Mouse (Mus musculus) midbrain, postnatal 0 days (tissue): ENCODE results near the gene Hmgn3. TPM values are rescaled to one million over a fixed set of nuclear protein-coding genes. Genes with fewer than 3 reads are reported as not detected.

Experiments
- ATAC-seq: fragments of 200-750 bp; cut with Nextera tagmentation; 2 replicates; pipeline ENCODE4 v1.8.0; 2017; ENCODE audit warnings: moderate number of reproducible peaks, mild to moderate bottlenecking, moderate TSS enrichment, moderate library complexity; ENCODE audit not compliant: low FRiP score
- DNase-seq: peaks from one replicate; pipeline ENCODE4 v3.0.0-alpha.2; 2015; ENCODE audit warnings: low spot score
- H3K27ac ChIP-seq: fragments of 300-500 bp; sonication (generic); 2 replicates; pipeline ENCODE4 v1.5.1; 2014; ENCODE audit warnings: low read depth, mild to moderate bottlenecking, low read length, mixed read lengths
- H3K27me3 ChIP-seq: fragments of 300-500 bp; sonication (generic); 2 replicates; pipeline ENCODE4 v1.6.1; 2014; ENCODE audit warnings: low read length, control low read depth, mixed read lengths; ENCODE audit not compliant: insufficient read depth
- H3K36me3 ChIP-seq: fragments of 300-500 bp; sonication (generic); 2 replicates; pipeline ENCODE4 v1.6.1; 2014; ENCODE audit warnings: low read length, control low read depth, mixed read lengths; ENCODE audit not compliant: insufficient read depth
- H3K4me1 ChIP-seq: fragments of 300-500 bp; sonication (generic); 2 replicates; pipeline ENCODE4 v1.6.1; 2014; ENCODE audit warnings: mild to moderate bottlenecking, control low read depth, antibody characterized with exemption, low read length, mixed read lengths; ENCODE audit not compliant: insufficient read depth
- H3K4me2 ChIP-seq: fragments of 300-500 bp; sonication (generic); 2 replicates; pipeline ENCODE4 v1.6.1; 2014; ENCODE audit warnings: low read depth, mild to moderate bottlenecking, low read length, mixed read lengths; ENCODE audit not compliant: poor library complexity, severe bottlenecking
- H3K4me3 ChIP-seq: fragments of 300-500 bp; sonication (generic); 2 replicates; pipeline ENCODE4 v1.5.1; 2014; ENCODE audit warnings: low read depth, mild to moderate bottlenecking, low read length, moderate library complexity
- H3K9ac ChIP-seq: fragments of 300-500 bp; sonication (generic); replicated peaks from 2 replicates; pipeline ENCODE4 v1.6.1; 2014; ENCODE audit warnings: mild to moderate bottlenecking, low read length, moderate library complexity, mixed read lengths; ENCODE audit not compliant: poor library complexity, severe bottlenecking
- H3K9me3 ChIP-seq: fragments of 300-500 bp; sonication (generic); 2 replicates; pipeline ENCODE4 v1.6.1; 2016; ENCODE audit warnings: low read length, control low read depth
- CTCF ChIP-seq: IDR thresholded peaks from 2 replicates; pipeline ENCODE4 v1.5.1; 2016; ENCODE audit warnings: antibody characterized with exemption, mild to moderate bottlenecking
- WGBS: fragments of 180-500 bp; shearing (Covaris S2); extraction: QIAGEN DNeasy Blood & Tissue Kit; methylation state at CpG from one replicate; pipeline ENCODE4 v1.1.7; 2014; 5-methylcytosine and 5-hydroxymethylcytosine counted together
- polyA plus RNA-seq: library from polyadenylated mRNA; unstranded; fragments of >200 nt; fragmentation: Nextera tagmentation; extraction: Ambion mirVana; gene quantifications from 2 replicates; pipeline ENCODE4 v1.2.1, GENCODE M21; 2015
- total RNA-seq: library from RNA; depleted of rRNA; stranded (reverse); fragments of >200 nt; gene quantifications from 2 replicates; pipeline ENCODE4 v1.2.3, GENCODE M21; 2014

Hmgn3 gene
- total and polyA plus RNA-seq, 2 experiments from 2014 or later, result 113 to 229 TPM

- Histone ChIP-seq H3K9ac (no peak overlapping the region), H3K4me2 (no peak overlapping the region), H3K27ac (no peak overlapping the region), H3K27me3 (no peaks in the 10 kb centered on the region), H3K36me3 (0 out of 2 replicates have a peak, but pooled peaks cover 4% of the 10 kb centered on the region), H3K4me3 (no peak overlapping the region), H3K4me1 (no peaks in the 10 kb centered on the region), H3K9me3 (no peaks in the 10 kb centered on the region)
- TF ChIP-seq CTCF, result no peak
- no peak for DNase-seq
- ATAC-seq, result no peak
- WGBS, result 75% methylated on average over 3 of the region's 3 CpGs
Measured at GRCm38 (mm10) chr9:83108821-83109220, 37.7 kb downstream of the Hmgn3 start.

GRCm38 (mm10) chr9:83103785-83104184 lies 42.7 kb downstream of the Hmgn3 start:
- Histone ChIP-seq H3K27ac (no peak overlapping the region), H3K36me3 (no peaks in the 10 kb centered on the region), H3K4me2 (no peak overlapping the region), H3K4me3 (no peak overlapping the region), H3K27me3 (no peaks in the 10 kb centered on the region), H3K9me3 (no peaks in the 10 kb centered on the region), H3K4me1 (no peaks in the 10 kb centered on the region), H3K9ac (no peak overlapping the region)
- 93% methylated on average over 3 of the region's 3 CpGs for WGBS
- peak; percentile 16 for DNase-seq
- TF ChIP-seq CTCF, result no peak
- ATAC-seq, result no peak

DNA sequence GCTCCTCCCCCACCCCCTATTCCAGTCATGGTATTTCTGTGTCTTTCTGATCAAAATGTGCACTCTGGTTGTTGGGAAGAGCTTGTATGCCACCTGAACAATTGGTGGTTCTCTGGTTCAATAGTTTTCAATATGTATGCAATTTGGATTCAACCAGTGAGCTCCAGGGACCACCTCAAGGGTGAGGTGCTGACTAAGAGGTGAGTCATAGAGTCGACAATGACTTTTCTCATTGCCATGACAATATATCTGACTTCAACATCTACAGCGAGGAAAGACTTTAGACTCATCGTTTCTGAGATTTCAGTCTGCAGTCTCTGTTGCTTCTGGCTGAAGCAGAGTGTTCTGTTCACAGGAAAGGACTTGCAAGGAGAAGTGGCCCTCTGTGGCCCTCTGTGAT lies 44.8 kb downstream of the Hmgn3 start:
- Histone ChIP-seq H3K36me3 (no peaks in the 10 kb centered on the region), H3K9me3 (no peaks in the 10 kb centered on the region), H3K4me2 (no peak overlapping the region), H3K4me1 (no peaks in the 10 kb centered on the region), H3K4me3 (no peak overlapping the region), H3K27me3 (no peaks in the 10 kb centered on the region), H3K9ac (no peak overlapping the region), H3K27ac (no peak overlapping the region)
- WGBS, result 86% methylated on average over 3 of the region's 3 CpGs
- no peak for TF ChIP-seq CTCF
- DNase-seq, result no peak
- no peak for ATAC-seq

GRCm38 (mm10) chr9:83100786-83101185 lies 45.7 kb downstream of the Hmgn3 start:
- Histone ChIP-seq H3K9me3 (no peaks in the 10 kb centered on the region), H3K36me3 (no peaks in the 10 kb centered on the region)
- 89% methylated on average over 3 of the region's 3 CpGs for WGBS

DNA sequence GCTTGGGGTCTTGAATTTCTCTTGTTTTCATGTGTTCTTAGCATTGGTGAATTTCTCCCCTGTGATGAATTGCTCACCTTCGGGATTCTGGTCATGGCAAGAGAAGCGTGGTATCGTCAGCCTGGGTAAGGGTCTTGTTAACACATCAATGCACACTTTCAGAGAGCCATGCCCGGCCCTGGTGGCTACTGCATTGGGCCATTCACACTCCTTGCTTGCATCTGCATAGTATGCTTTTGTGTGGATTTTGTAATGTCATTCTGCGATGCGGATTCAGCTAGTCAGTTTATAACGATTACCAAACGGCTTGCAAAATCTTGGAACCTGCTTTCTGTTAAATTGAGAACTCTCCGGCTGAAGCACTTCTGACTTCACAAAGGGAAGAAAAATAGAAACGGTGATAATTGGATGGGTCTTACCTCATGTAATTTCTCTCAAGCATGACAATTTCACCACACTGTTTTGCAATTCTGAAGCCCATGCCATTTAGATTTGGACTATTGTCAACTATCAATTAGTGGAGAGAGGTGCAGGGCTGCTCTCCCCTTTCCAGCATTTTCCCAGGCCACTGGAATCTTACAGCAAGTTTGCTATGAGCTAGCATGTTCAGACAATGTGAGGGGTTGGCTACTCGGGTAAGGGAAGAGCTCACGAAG lies 47.7 kb downstream of the Hmgn3 start:
- DNase-seq (no peak), ATAC-seq (no peak)
- no peaks in the 10 kb centered on the region for H3K9me3 ChIP-seq
- no peak overlapping the region for H3K9ac ChIP-seq
- H3K4me3 ChIP-seq, result no peak overlapping the region
- WGBS, result 68% methylated on average over 12 of the region's 12 CpGs
- H3K4me2 ChIP-seq, result no peak overlapping the region
- H3K27ac ChIP-seq, result no peak overlapping the region
- H3K27me3 ChIP-seq, result no peaks in the 10 kb centered on the region
- no peaks in the 10 kb centered on the region for H3K4me1 ChIP-seq
- no peak for TF ChIP-seq CTCF
- H3K36me3 ChIP-seq, result no peaks in the 10 kb centered on the region

More at GRCm38 (mm10) chr9:83100786-83101185, 45.7 kb downstream of the Hmgn3 start:
- no peak for DNase-seq
- H3K27ac ChIP-seq, result no peak overlapping the region
- no peaks in the 10 kb centered on the region for H3K27me3 ChIP-seq
- H3K4me2 ChIP-seq, result no peak overlapping the region
- ATAC-seq, result no peak
- H3K4me1 ChIP-seq, result no peaks in the 10 kb centered on the region
- TF ChIP-seq CTCF, result no peak
- H3K4me3 ChIP-seq, result no peak overlapping the region
- no peak overlapping the region for H3K9ac ChIP-seq

GRCm38 (mm10) chr9:83097816-83098215 lies 48.7 kb downstream of the Hmgn3 start:
- ATAC-seq (no peak), DNase-seq (no peak)
- Histone ChIP-seq H3K27me3 (no peaks in the 10 kb centered on the region), H3K27ac (no peak overlapping the region), H3K9me3 (no peaks in the 10 kb centered on the region), H3K9ac (no peak overlapping the region), H3K4me3 (no peak overlapping the region), H3K36me3 (no peaks in the 10 kb centered on the region), H3K4me2 (no peak overlapping the region), H3K4me1 (no peaks in the 10 kb centered on the region)
- WGBS, result 62% methylated on average over 8 of the region's 8 CpGs
- TF ChIP-seq CTCF, result no peak
